Mouse (Mus musculus): Measurements from ENCODE around the gene Spam1.

DNA sequence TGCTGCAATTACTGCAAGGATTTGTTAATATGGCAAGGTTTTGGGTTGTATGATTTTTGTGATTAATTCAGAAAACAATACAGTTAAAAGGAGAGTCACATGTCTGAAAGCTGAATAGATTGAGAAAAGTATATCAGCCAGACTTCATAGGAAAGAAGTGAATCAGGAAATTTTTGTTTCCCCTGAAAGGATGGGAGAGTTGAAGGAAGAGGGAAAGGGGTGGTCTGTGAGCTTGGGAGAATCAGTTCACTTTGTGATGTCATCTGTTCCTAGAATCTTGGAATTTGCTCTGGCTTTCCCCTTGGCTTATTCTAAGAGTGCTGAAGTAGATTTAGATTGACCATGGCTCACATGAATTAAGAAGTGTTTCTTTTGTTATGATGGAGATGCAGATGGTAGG is at the start of gene Spam1:
- TF ChIP-seq POLR2A (IDR thresholded peaks at IDR 0.05; ENCODE audit: borderline replicate concordance, insufficient read depth, low read length) (no peak), CTCF (IDR thresholded peaks at IDR 0.05; ENCODE audit: borderline replicate concordance, insufficient read depth, low read depth, low read length) (no peak)

Data from cerebellum, adult 2 months (tissue).